Mouse (Mus musculus) testis, adult 2 months (tissue): ENCODE results near the gene Dyx1c1.

ENCODE experiments used
- CTCF ChIP-seq: fragments of 200-500 bp; IDR thresholded peaks from 2 replicates; pipeline ENCODE4 v1.5.1; 2012; ENCODE audit warnings: low read depth, mild to moderate bottlenecking, inconsistent platforms, low read length, moderate library complexity; ENCODE audit not compliant: control insufficient read depth, insufficient read depth, insufficient replicate concordance
- POLR2A ChIP-seq: fragments of 200-500 bp; IDR thresholded peaks from 2 replicates; pipeline ENCODE4 v1.6.1; 2012; ENCODE audit warnings: low read depth, mild to moderate bottlenecking, inconsistent platforms, low read length, moderate library complexity; ENCODE audit not compliant: control insufficient read depth

DNA sequence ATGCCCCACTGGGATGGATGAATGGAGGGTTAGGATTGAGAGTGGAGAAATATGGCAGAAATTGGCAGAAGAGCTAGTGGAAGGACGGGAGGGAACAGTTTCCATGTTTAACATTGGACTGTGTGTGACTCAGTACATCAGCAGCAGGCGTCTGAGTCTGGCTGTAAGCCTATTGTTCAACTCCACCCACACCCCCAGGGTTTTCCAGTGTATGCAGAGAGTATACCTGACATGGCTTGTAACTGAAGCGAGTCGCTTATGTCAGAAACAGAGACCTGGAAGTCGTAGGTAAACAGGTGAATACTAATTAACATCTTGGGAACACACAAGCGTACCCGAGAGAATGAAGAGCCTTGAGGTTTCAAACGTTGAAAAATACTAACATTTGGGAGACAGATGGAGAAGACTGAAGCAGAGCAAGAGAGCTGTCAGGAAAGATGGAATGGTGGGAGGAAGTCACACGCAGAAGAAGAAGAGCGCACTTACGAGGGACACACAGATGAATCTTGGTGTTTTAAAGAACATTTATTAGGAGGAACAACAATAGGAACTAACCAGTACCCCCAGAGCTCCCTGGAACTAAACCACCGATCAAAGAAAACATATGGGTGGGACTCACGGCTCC is 27.3 kb upstream of the Dyx1c1 start:
- TF ChIP-seq CTCF (no peak), POLR2A (no peak)
